Mouse (Mus musculus) lung, embryonic 15.5 days (tissue): ENCODE data around the gene Psmb3. TPM values are rescaled to one million over a fixed set of nuclear protein-coding genes. Genes with fewer than 3 reads are reported as not detected.
"Not testable (repeated sequence)": the region's sequence is repeated elsewhere in the genome, so short reads cannot be mapped to it uniquely, and the experiment has no call there.

Source experiments
- ATAC-seq: fragments of 200-750 bp; cut with Nextera tagmentation; 2 replicates; pipeline ENCODE4 v1.8.0; 2017; ENCODE audit warnings: moderate number of reproducible peaks, borderline replicate concordance; ENCODE audit not compliant: low FRiP score, low TSS enrichment; ENCODE audit errors: extremely low read depth
- H3K27ac ChIP-seq: fragments of 300-500 bp; sonication (generic); 2 replicates; pipeline ENCODE4 v1.5.1; 2015; ENCODE audit warnings: moderate library complexity, mild to moderate bottlenecking, inconsistent platforms
- H3K27me3 ChIP-seq: fragments of 300-500 bp; sonication (generic); 2 replicates; pipeline ENCODE4 v1.6.1; 2015; ENCODE audit warnings: inconsistent platforms
- H3K36me3 ChIP-seq: fragments of 300-500 bp; sonication (generic); 2 replicates; pipeline ENCODE4 v1.6.1; 2015; ENCODE audit warnings: inconsistent platforms
- H3K4me1 ChIP-seq: fragments of 300-500 bp; sonication (generic); 2 replicates; pipeline ENCODE4 v1.6.1; 2015; ENCODE audit warnings: inconsistent platforms
- H3K4me2 ChIP-seq: fragments of 300-500 bp; sonication (generic); 2 replicates; pipeline ENCODE4 v1.6.1; 2015; ENCODE audit warnings: inconsistent platforms, mild to moderate bottlenecking, moderate library complexity
- H3K4me3 ChIP-seq: fragments of 300-500 bp; sonication (generic); 2 replicates; pipeline ENCODE4 v1.5.1; 2015; ENCODE audit warnings: mild to moderate bottlenecking, inconsistent platforms
- H3K9ac ChIP-seq: fragments of 300-500 bp; sonication (generic); 2 replicates; pipeline ENCODE4 v1.6.1; 2015; ENCODE audit warnings: inconsistent platforms
- H3K9me3 ChIP-seq: fragments of 300-500 bp; sonication (generic); 2 replicates; pipeline ENCODE4 v1.6.1; 2016; ENCODE audit warnings: inconsistent platforms
- WGBS: fragments of 180-500 bp; shearing (Covaris S2); methylation state at CpG from one replicate; pipeline ENCODE4 v1.1.7; 2015; 5-methylcytosine and 5-hydroxymethylcytosine counted together
- polyA plus RNA-seq: library from polyadenylated mRNA; unstranded; fragments of >200 nt; fragmentation: Nextera tagmentation; extraction: Ambion mirVana; gene quantifications from 2 replicates; pipeline ENCODE4 v1.2.1, GENCODE M21; 2015

Psmb3 gene
- polyA plus RNA-seq, result 465 and 505 TPM in 2 replicates

GRCm38 (mm10) chr11:97703039-97703826, at the start of gene Psmb3:
Gene Psmb3, plus strand, starts transcription at chr11:97703399.
- Histone ChIP-seq H3K27me3 (no peaks in the 10 kb centered on the region), H3K4me2 (peak within 1 kb of the TSS; percentile 95), H3K9me3 (no peaks in the 10 kb centered on the region), H3K36me3 (peaks cover 34% of the 10 kb centered on the region), H3K4me1 (peaks cover 25% of the 10 kb centered on the region), H3K27ac (peak within 1 kb of the TSS; percentile 88), H3K9ac (peak within 1 kb of the TSS; percentile 73), H3K4me3 (peak within 1 kb of the TSS; percentile 69)
- peak; percentile 88 for ATAC-seq
- under 1% methylated on average over 35 of the region's 35 CpGs for WGBS

- no peak overlapping the region for H3K27ac ChIP-seq
- no peaks in the 10 kb centered on the region for H3K9me3 ChIP-seq
- ATAC-seq, result no peak
- H3K9ac ChIP-seq, result no peak overlapping the region
- no peaks in the 10 kb centered on the region for H3K27me3 ChIP-seq
- H3K4me3 ChIP-seq, result no peak overlapping the region
- H3K4me1 ChIP-seq, result peaks cover 6% of the 10 kb centered on the region
- H3K36me3 ChIP-seq, result no peaks in the 10 kb centered on the region
- WGBS, result 84% methylated on average over 2 of the region's 2 CpGs
- H3K4me2 ChIP-seq, result no peak overlapping the region
Measured at GRCm38 (mm10) chr11:97654210-97654609, 49.0 kb upstream of the Psmb3 start.

GRCm38 (mm10) chr11:97656269-97656971, 46.8 kb upstream of the Psmb3 start:
- no peaks in the 10 kb centered on the region for H3K9me3 ChIP-seq
- ATAC-seq, result no peak
- H3K27ac ChIP-seq, result no peak overlapping the region
- WGBS, result 72% methylated on average over 14 of the region's 14 CpGs
- no peaks in the 10 kb centered on the region for H3K36me3 ChIP-seq
- no peak overlapping the region for H3K4me2 ChIP-seq
- H3K27me3 ChIP-seq, result peaks cover 6% of the 10 kb centered on the region; the same call in 1 of the 2 replicates
- H3K9ac ChIP-seq, result no peak overlapping the region
- H3K4me1 ChIP-seq, result peaks cover 23% of the 10 kb centered on the region
- H3K4me3 ChIP-seq, result no peak overlapping the region

DNA sequence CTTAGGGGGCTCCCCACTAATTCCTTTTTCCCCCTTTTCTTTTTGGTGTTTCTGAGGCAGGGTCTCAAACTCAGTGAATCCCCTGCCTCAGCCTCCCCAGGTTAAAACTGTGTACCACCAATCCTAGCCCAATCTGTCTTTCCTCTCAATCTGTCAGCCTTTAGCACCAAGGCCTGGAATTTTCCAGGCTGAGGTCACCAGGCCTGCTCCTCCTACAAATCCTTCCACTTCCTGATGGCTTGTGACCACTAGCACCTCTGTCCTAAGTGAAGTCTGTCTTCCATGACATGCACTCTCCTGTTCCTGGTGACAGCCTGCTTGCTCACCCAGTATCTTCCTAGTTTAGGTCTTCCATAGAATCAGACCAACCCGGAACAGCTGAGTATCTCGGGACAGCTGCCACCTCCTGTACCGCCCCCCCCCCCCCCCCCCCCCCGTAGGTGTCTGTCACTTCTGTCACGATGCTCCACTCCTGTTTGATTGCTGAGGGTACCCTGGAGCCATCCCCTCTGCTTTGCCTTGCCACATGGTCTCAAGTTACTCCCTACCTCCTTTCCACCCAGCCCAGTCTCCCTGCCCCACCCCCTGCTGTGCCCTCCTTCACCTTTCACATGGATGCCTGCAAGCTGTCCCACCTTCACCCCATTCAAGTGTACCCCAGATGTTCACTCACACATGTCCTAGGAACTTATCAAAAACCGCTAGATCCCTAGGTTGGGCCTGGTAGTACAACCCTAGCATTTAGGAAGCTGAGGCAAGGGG, 45.8 kb upstream of the Psmb3 start:
- H3K4me1 ChIP-seq, result peaks cover 32% of the 10 kb centered on the region
- H3K4me3 ChIP-seq, result no peak overlapping the region
- H3K9ac ChIP-seq, result no peak overlapping the region
- H3K27me3 ChIP-seq, result peaks cover 15% of the 10 kb centered on the region
- 27% methylated on average over 5 of the region's 6 CpGs for WGBS
- H3K36me3 ChIP-seq, result no peaks in the 10 kb centered on the region
- no peak overlapping the region for H3K4me2 ChIP-seq
- no peak for ATAC-seq
- H3K9me3 ChIP-seq, result no peaks in the 10 kb centered on the region
- no peak overlapping the region for H3K27ac ChIP-seq

GRCm38 (mm10) chr11:97657967-97658366, 45.2 kb upstream of the Psmb3 start:
- not testable (repeated sequence) for H3K4me3 ChIP-seq, H3K27ac ChIP-seq, H3K36me3 ChIP-seq, ATAC-seq, H3K9me3 ChIP-seq, H3K9ac ChIP-seq, H3K4me2 ChIP-seq
- H3K4me1 ChIP-seq, result peaks cover 37% of the 10 kb centered on the region
- WGBS, result 91% methylated on average over 6 of the region's 6 CpGs
- peaks cover 15% of the 10 kb centered on the region for H3K27me3 ChIP-seq

DNA sequence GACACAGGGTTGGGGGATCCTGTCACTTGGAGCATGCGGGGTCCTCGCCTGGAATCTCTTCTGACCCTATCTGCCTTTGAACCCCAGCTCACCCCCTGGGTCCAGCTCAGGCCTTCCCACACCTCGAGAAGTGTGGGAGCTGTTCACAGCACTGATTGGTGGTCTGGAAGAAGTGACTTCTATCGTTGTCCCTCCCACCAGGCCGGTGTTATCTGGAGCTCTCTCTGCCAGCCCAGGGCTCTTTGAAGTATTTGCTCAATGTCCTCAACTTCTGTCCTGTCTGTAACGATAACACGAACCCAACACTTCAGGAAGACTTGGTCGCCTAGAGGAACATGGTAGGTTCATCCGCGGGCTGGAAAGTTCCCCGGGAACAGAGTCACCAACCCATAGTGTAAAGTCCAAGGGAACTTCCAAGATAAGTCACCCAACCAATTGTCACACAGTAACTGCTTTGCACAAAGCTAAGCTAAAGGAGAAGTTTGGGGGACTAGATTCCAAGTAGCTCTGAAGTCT, 44.4 kb upstream of the Psmb3 start:
- Histone ChIP-seq H3K4me2 (peak overlapping the region; percentile 86), H3K4me1 (peaks cover 37% of the 10 kb centered on the region), H3K4me3 (peak overlapping the region; percentile 93; the same call in 1 of the 2 replicates), H3K36me3 (no peaks in the 10 kb centered on the region), H3K9me3 (no peaks in the 10 kb centered on the region), H3K9ac (no peak overlapping the region), H3K27me3 (peaks cover 15% of the 10 kb centered on the region), H3K27ac (no peak overlapping the region)
- 37% methylated on average over 11 of the region's 11 CpGs for WGBS
- ATAC-seq, result no peak

DNA sequence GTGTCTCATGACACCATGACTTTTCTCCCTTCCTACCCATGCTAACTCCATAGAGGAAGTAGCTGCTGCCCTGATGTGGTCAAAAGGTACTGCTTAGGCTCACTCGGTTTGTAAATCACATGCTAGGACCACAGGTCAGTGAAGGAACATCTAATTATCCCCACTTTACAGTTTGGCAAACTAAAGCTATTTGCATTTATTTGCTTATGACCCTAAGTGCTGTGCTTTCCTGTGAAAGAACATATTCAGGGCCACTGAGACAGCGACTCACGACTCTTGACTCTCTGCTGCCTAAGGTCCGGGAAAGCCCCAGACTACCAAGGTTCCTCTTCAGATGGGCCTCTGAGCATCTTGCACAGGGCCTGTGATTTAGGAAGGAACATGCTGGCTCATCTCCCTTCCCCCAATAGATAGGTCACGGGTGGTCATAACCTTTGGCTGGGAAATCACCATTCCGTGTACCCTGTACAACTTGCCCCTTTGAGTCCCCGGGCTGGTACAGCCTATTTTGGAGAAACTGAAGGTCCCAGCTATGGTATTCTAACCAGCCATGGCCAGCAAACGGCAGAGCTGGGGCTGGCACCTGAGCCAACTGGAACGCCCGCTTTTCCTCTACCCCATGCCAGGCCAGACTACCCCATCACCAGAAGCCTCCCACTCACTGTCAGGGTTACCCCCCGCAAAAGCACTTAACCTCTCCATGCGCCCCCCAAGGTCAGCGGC, 43.8 kb upstream of the Psmb3 start:
- H3K27ac ChIP-seq, result peak overlapping the region; percentile 84
- peak overlapping the region; percentile 93 for H3K4me3 ChIP-seq
- H3K9ac ChIP-seq, result peak overlapping the region; percentile 88
- no peaks in the 10 kb centered on the region for H3K36me3 ChIP-seq
- peak overlapping the region; percentile 86 for H3K4me2 ChIP-seq
- H3K4me1 ChIP-seq, result peaks cover 39% of the 10 kb centered on the region
- no peaks in the 10 kb centered on the region for H3K9me3 ChIP-seq
- no peak for ATAC-seq
- peaks cover 15% of the 10 kb centered on the region for H3K27me3 ChIP-seq
- 6% methylated on average over 13 of the region's 13 CpGs for WGBS

- peak overlapping the region; percentile 86 for H3K4me2 ChIP-seq
- under 1% methylated on average over 58 of the region's 78 CpGs for WGBS
Measured at GRCm38 (mm10) chr11:97659990-97660714, 43.0 kb upstream of the Psmb3 start.

GRCm38 (mm10) chr11:97660734-97661647, 42.2 kb upstream of the Psmb3 start:
- peaks cover 51% of the 10 kb centered on the region for H3K4me1 ChIP-seq
- ATAC-seq, result no peak
- WGBS, result 4% methylated on average over 27 of the region's 27 CpGs

More at GRCm38 (mm10) chr11:97659990-97660714, 43.0 kb upstream of the Psmb3 start:
- peak overlapping the region; percentile 84 for H3K27ac ChIP-seq
- peak overlapping the region; percentile 88 for H3K9ac ChIP-seq
- peaks cover 15% of the 10 kb centered on the region for H3K27me3 ChIP-seq
- ATAC-seq, result peak; percentile 85
- peaks cover 46% of the 10 kb centered on the region for H3K4me1 ChIP-seq
- no peaks in the 10 kb centered on the region for H3K36me3 ChIP-seq
- H3K4me3 ChIP-seq, result peak overlapping the region; percentile 93
- no peaks in the 10 kb centered on the region for H3K9me3 ChIP-seq

More at GRCm38 (mm10) chr11:97660734-97661647, 42.2 kb upstream of the Psmb3 start:
- peaks cover 6% of the 10 kb centered on the region for H3K36me3 ChIP-seq
- H3K27me3 ChIP-seq, result peaks cover 15% of the 10 kb centered on the region
- H3K9ac ChIP-seq, result peak overlapping the region; percentile 88
- H3K27ac ChIP-seq, result peak overlapping the region; percentile 94
- H3K4me3 ChIP-seq, result peak overlapping the region; percentile 93
- H3K9me3 ChIP-seq, result no peaks in the 10 kb centered on the region
- H3K4me2 ChIP-seq, result peak overlapping the region; percentile 86
